Comparison of ENCODE assay signal across 28 mouse cellular contexts in the genomic region with DNA sequence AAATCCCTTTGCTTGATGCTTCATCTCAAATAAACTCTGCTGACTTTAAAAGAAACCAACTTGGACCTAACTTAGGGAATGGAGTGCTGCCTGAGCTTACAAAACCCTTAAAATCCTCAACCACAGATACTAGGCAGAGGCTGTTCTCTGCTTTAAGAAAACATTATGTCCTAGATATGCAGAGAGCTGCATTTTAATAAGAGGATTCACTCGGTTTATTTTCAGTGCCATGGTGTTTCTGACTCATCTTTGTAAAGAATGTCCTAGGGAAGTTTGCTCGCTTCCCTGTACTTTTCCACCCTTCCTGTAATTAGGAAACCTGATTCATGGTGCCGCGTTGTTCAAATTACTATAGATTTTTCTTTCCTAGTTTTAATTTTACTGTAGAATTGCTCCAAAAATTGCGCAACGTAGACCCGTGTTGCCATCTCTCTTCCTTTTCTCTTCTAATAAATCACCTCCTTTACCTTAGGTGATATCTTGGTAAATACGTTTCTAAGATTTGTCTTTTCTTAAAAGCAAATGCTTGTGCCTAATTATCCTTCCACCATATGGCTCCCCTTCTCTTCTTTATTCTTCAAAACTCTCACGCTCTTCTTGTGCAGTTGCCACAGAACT. TPM values are rescaled to one million over a fixed set of nuclear protein-coding genes. Genes with fewer than 3 reads are reported as not detected.
A peak's percentile ranks its signal among the peaks of the same experiment; 100 is the strongest.
DNase-seq lines count a peak whose midpoint lies in the region; ATAC-seq and TF ChIP-seq lines count a peak whose summit lies in the region.
"Had no signal": no experiment of that assay in that cellular context is flagged by ENCODE, and none has a peak within 500 bp of the region (broad histone marks: within the 10 kb centered on the region; RNA-seq: fewer than 3 reads in every experiment).

No protein-coding gene starts in this region.

- no peak for TF ChIP-seq POLR2A in embryonic fibroblast, embryonic 13.5 days (IDR thresholded peaks at IDR 0.05; ENCODE audit: low read depth, low read length)

- H3K4me3 ChIP-seq in embryonic fibroblast, embryonic 13.5 days (ENCODE audit: insufficient read depth, low read length): no peak overlapping the region
- H3K4me3 ChIP-seq in neural tube, embryonic 15.5 days (replicated peaks): no peak overlapping the region
- H3K4me3 ChIP-seq: embryonic facial prominence, embryonic 15.5 days; forebrain, embryonic 13.5 days; heart, adult 2 months; heart, embryonic 12.5 days; kidney, embryonic 15.5 days; liver, embryonic 12.5 days; neural tube, embryonic 12.5 days had no signal

- H3K4me1 ChIP-seq in embryonic fibroblast, embryonic 13.5 days (ENCODE audit: control insufficient read depth, insufficient read depth, low read length): peaks cover 7% of the 10 kb centered on the region
- H3K4me1 ChIP-seq in neural tube, embryonic 15.5 days: no peaks in the 10 kb centered on the region
- H3K4me1 ChIP-seq: embryonic facial prominence, embryonic 15.5 days; forebrain, embryonic 13.5 days; heart, embryonic 12.5 days; kidney, embryonic 15.5 days; liver, embryonic 12.5 days; neural tube, embryonic 12.5 days had no signal

- peak; percentile 16 for DNase-seq in left cerebral cortex, adult 11 months (ENCODE audit: low spot score)
- no peak for DNase-seq in left cerebral cortex, postnatal 4 days
- peak; percentile 29 for DNase-seq in 3T3-L1 (ENCODE audit: low read depth, low spot score)
- peak; percentile 19 for DNase-seq in Muller cell, postnatal 12 days (ENCODE audit: inconsistent ontology term)
- no peak for DNase-seq in spleen, postnatal 36 days (ENCODE audit: low spot score in 2 of 2)
- DNase-seq: adrenal gland, postnatal 14 days; B cell, adult 2 months; cerebellum, adult 11-12 months; cerebellum, postnatal 10 days; heart, adult 2 months; kidney, adult 18-20 months; kidney, postnatal 25 days; liver, postnatal 0 days; lung, postnatal 36 days; retina, postnatal 1 day; thymus, postnatal 25 days had no signal

- intact Hi-C loops in left cerebral cortex, postnatal 4 days (cut with DNase I): no loop called here

- H3K9ac ChIP-seq in neural tube, embryonic 15.5 days (replicated peaks): no peak overlapping the region
- H3K9ac ChIP-seq: embryonic facial prominence, embryonic 15.5 days; forebrain, embryonic 13.5 days; heart, embryonic 12.5 days; hindbrain, embryonic 14.5 days; kidney, embryonic 15.5 days; liver, embryonic 12.5 days; liver, postnatal 0 days; neural tube, embryonic 12.5 days had no signal

- H3K27ac ChIP-seq in embryonic fibroblast, embryonic 13.5 days (ENCODE audit: insufficient read depth, low read length): peak overlapping the region; percentile 26; the same call in 1 of the 2 replicates
- H3K27ac ChIP-seq in neural tube, embryonic 15.5 days (replicated peaks): no peak overlapping the region
- H3K27ac ChIP-seq: embryonic facial prominence, embryonic 15.5 days; forebrain, embryonic 13.5 days; heart, adult 2 months; hindbrain, embryonic 14.5 days; kidney, embryonic 15.5 days; liver, embryonic 12.5 days; neural tube, embryonic 12.5 days had no signal

- 86% methylated on average over 9 of the region's 9 CpGs for WGBS in neural tube, embryonic 15.5 days

- no peaks in the 10 kb centered on the region for H3K27me3 ChIP-seq in neural tube, embryonic 15.5 days (replicated peaks)
- H3K27me3 ChIP-seq: CH12.LX; embryonic facial prominence, embryonic 15.5 days; forebrain, embryonic 13.5 days; heart, embryonic 12.5 days; kidney, embryonic 15.5 days; liver, embryonic 12.5 days; neural tube, embryonic 12.5 days had no signal

- H3K9me3 ChIP-seq in neural tube, embryonic 15.5 days (replicated peaks): no peaks in the 10 kb centered on the region
- H3K9me3 ChIP-seq: embryonic facial prominence, embryonic 15.5 days; forebrain, embryonic 13.5 days; heart, embryonic 12.5 days; kidney, embryonic 15.5 days; liver, embryonic 12.5 days; neural tube, embryonic 12.5 days had no signal

- H3K4me2 ChIP-seq in neural tube, embryonic 15.5 days: no peak overlapping the region
- H3K4me2 ChIP-seq: embryonic facial prominence, embryonic 15.5 days; forebrain, embryonic 13.5 days; heart, embryonic 12.5 days; hindbrain, embryonic 14.5 days; kidney, embryonic 15.5 days; liver, embryonic 12.5 days; midbrain, embryonic 11.5 days; neural tube, embryonic 12.5 days had no signal

- no peak for ATAC-seq in neural tube, embryonic 15.5 days (ENCODE audit: low FRiP score)
- ATAC-seq: forebrain, embryonic 13.5 days; liver, embryonic 12.5 days; liver, postnatal 0 days; midbrain, embryonic 16.5 days had no signal

- no peaks in the 10 kb centered on the region for H3K36me3 ChIP-seq in neural tube, embryonic 15.5 days
- H3K36me3 ChIP-seq: embryonic facial prominence, embryonic 15.5 days; heart, embryonic 12.5 days; kidney, embryonic 15.5 days; liver, embryonic 12.5 days; neural tube, embryonic 12.5 days had no signal

- no peak for TF ChIP-seq CTCF in embryonic fibroblast, embryonic 13.5 days (IDR thresholded peaks at IDR 0.05; ENCODE audit: borderline replicate concordance, insufficient read depth, low read length)

RNA-seq across cellular contexts. Expression of a gene that starts 14.7 kb away (rescaled TPM):
- 1 to 10 TPM; 7.0 to 7.4 TPM for total RNA-seq in left cerebral cortex, postnatal 4 days (2021)
- polyA plus RNA-seq in embryonic fibroblast, embryonic 13.5 days (2011; ENCODE audit: insufficient read length, low read depth, missing spikeins): 27.9 and 37.8 TPM in 2 replicates
- polyA plus RNA-seq in neural tube, embryonic 15.5 days (2015; fragmentation: Nextera tagmentation; extraction: Ambion mirVana): 3.0 and 4.9 TPM in 2 replicates

Comparison
In these comparisons a context has a peak if more than half of its experiments do, and no peak if none do; other contexts are left out.
1. DNase-seq: peak in left cerebral cortex, adult 11 months (single experiment), 3T3-L1 (single experiment) and Muller cell, postnatal 12 days (single experiment); none in left cerebral cortex, postnatal 4 days (single experiment) and spleen, postnatal 36 days (0 of 2).